Mouse (Mus musculus) embryo, embryonic 11.5 days (tissue): ENCODE results near the gene Gm11733.

Source experiments
- DNase-seq: peaks from one replicate; pipeline ENCODE4 v3.0.0-alpha.2; 2012; ENCODE audit warnings: low read depth, low spot score

The Gm11733 gene

GRCm38 (mm10) chr11:117535491-117536304 is 51.5 kb downstream of the Gm11733 start:
- DNase-seq = no peak

GRCm38 (mm10) chr11:117536586-117536985 is 52.4 kb downstream of the Gm11733 start:
- no peak for DNase-seq
